Comparison of ENCODE assay signal across 19 mouse cellular contexts in the genomic region with DNA sequence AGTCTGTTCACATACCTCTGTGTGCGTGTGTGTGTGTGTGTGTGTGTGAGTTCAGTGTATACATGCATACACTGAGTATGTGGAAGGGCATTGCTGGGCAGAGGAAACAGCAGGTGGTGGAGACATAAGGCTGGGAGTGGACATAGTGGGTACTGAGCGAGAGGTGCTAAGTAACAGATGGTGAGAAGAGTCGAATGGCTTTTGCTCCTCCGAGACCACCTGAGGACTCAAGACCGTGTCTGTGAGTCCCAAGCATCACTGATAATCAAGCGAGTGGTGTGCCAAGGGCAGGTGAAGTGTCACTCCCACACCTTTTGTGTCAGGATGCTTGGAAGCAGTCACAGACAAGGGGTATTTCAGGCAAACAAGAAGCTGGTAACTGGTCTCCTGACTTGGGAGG. TPM values are rescaled to one million over a fixed set of nuclear protein-coding genes. Genes with fewer than 3 reads are reported as not detected.
DNase-seq lines count a peak whose midpoint lies in the region.
"Had no signal": no experiment of that assay in that cellular context is flagged by ENCODE, and none has a peak within 500 bp of the region (broad histone marks: within the 10 kb centered on the region; RNA-seq: fewer than 3 reads in every experiment).

No protein-coding gene starts in this region.

- DNase-seq in left cerebral cortex, postnatal 4 days = peak; percentile 34
- no peak for DNase-seq in left cerebral cortex, adult 9 months (ENCODE audit: low spot score in 2 of 2)
- peak; percentile 25 for DNase-seq in cerebellum, adult 8-10 months
- peak; percentile 58 to 68 for DNase-seq in cerebellum, postnatal 14 days
- DNase-seq in heart, postnatal 36 days = no peak
- DNase-seq in lung, postnatal 25 days (ENCODE audit: low spot score) = no peak
- DNase-seq in left cerebral cortex, adult 18-20 months (ENCODE audit: low spot score in 2 of 2) = no peak
- DNase-seq: adrenal gland, postnatal 25 days; B cell, adult 2 months; gastrocnemius, postnatal 14 days; heart, postnatal 14 days; kidney, adult 11 months; kidney, postnatal 14 days; liver, postnatal 0 days; midbrain, embryonic 14.5 days; right cerebral cortex, postnatal 25 days; thymus, postnatal 14 days had no signal

- intact Hi-C loops in left cerebral cortex, postnatal 4 days (cut with DNase I) = no loop called here
- intact Hi-C loops in heart, postnatal 36 days (cut with DNase I) = no loop called here

RNA-seq across cellular contexts. Expression of gene Ctbp2, which starts 30.7 kb away (rescaled TPM):
- 10 to 100 TPM; 41.0 to 48.8 TPM for total RNA-seq in left cerebral cortex, postnatal 4 days (2021)
- 10 to 100 TPM; 23.8 to 28.6 TPM for total RNA-seq in heart, postnatal 36 days (2021)
- total RNA-seq in left cerebral cortex, adult 18-20 months (2021) = 10 to 100 TPM; 26.4 to 27.3 TPM

RNA-seq across cellular contexts. Expression of gene Fgfr2, which starts 31.7 kb away (rescaled TPM):
- 10 to 100 TPM; 35.8 to 40.8 TPM for total RNA-seq in left cerebral cortex, postnatal 4 days (2021)
- 1 to 10 TPM; 1.5 to 1.7 TPM for total RNA-seq in heart, postnatal 36 days (2021)
- 10 to 100 TPM; 44.0 to 52.8 TPM for total RNA-seq in left cerebral cortex, adult 18-20 months (2021)
- total RNA-seq: granulocyte monocyte progenitor cell, adult 5-6 weeks; megakaryocyte-erythroid progenitor cell, adult 5-6 weeks had no signal

Comparison
In these comparisons a context has a peak if more than half of its experiments do, and no peak if none do; other contexts are left out.
1. DNase-seq: peak in left cerebral cortex, postnatal 4 days (single experiment), cerebellum, adult 8-10 months (single experiment) and cerebellum, postnatal 14 days (2 of 2); none in left cerebral cortex, adult 9 months (0 of 2), heart, postnatal 36 days (0 of 2), lung, postnatal 25 days (single experiment) and left cerebral cortex, adult 18-20 months (0 of 2).
2. RNA of gene Fgfr2, which starts 31.7 kb away (total RNA-seq): 44.0 to 52.8 TPM in left cerebral cortex, adult 18-20 months and 35.8 to 40.8 TPM in left cerebral cortex, postnatal 4 days; 1.5 to 1.7 TPM in heart, postnatal 36 days; every median in the first group is over 10 times any median in the second.